Mouse (Mus musculus) liver, embryonic 13.5 days (tissue): ENCODE data around the gene Papln. TPM values are rescaled to one million over a fixed set of nuclear protein-coding genes. Genes with fewer than 3 reads are reported as not detected.

ENCODE experiments used
- ATAC-seq: fragments of 200-750 bp; cut with Nextera tagmentation; 2 replicates; pipeline ENCODE4 v1.8.0; 2017; ENCODE audit warnings: low read depth, mild to moderate bottlenecking, moderate number of reproducible peaks, moderate library complexity
- DNase-seq: peaks from one replicate; pipeline ENCODE4 v3.0.0; 2022
- H3K27ac ChIP-seq: fragments of 300-500 bp; sonication (generic); 2 replicates; pipeline ENCODE4 v1.5.1; 2015; ENCODE audit warnings: moderate library complexity, mild to moderate bottlenecking, inconsistent platforms
- H3K27me3 ChIP-seq: fragments of 300-500 bp; sonication (generic); 2 replicates; pipeline ENCODE4 v1.6.1; 2015; ENCODE audit warnings: mild to moderate bottlenecking, inconsistent platforms
- H3K36me3 ChIP-seq: fragments of 300-500 bp; sonication (generic); 2 replicates; pipeline ENCODE4 v1.6.1; 2015; ENCODE audit warnings: mild to moderate bottlenecking, inconsistent platforms
- H3K4me1 ChIP-seq: fragments of 300-500 bp; sonication (generic); replicated peaks from 2 replicates; pipeline ENCODE4 v1.6.1; 2015; ENCODE audit warnings: inconsistent platforms
- H3K4me2 ChIP-seq: fragments of 300-500 bp; sonication (generic); 2 replicates; pipeline ENCODE4 v1.6.1; 2015; ENCODE audit warnings: inconsistent platforms, mild to moderate bottlenecking, moderate library complexity
- H3K4me3 ChIP-seq: fragments of 300-500 bp; sonication (generic); replicated peaks from 2 replicates; pipeline ENCODE4 v1.5.1; 2015; ENCODE audit warnings: mild to moderate bottlenecking, inconsistent platforms
- H3K9ac ChIP-seq: fragments of 300-500 bp; sonication (generic); 2 replicates; pipeline ENCODE4 v1.6.1; 2015; ENCODE audit warnings: mild to moderate bottlenecking, inconsistent platforms
- H3K9me3 ChIP-seq: fragments of 300-500 bp; sonication (generic); replicated peaks from 2 replicates; pipeline ENCODE4 v1.6.1; 2016; ENCODE audit warnings: inconsistent platforms
- WGBS: fragments of 180-500 bp; shearing (Covaris S2); methylation state at CpG from one replicate; pipeline ENCODE4 v1.1.7; 2015; ENCODE audit not compliant: insufficient replicate concordance; 5-methylcytosine and 5-hydroxymethylcytosine counted together
- polyA plus RNA-seq: library from polyadenylated mRNA; unstranded; fragments of >200 nt; fragmentation: Nextera tagmentation; extraction: Ambion mirVana; gene quantifications from 2 replicates; pipeline ENCODE4 v1.2.1, GENCODE M21; 2015

Gene Papln
- 0.60 and 0.67 TPM in 2 replicates for polyA plus RNA-seq

GRCm38 (mm10) chr12:83763311-83764043 lies at the start of gene Papln:
TSS of gene Papln (plus strand) at chr12:83763634.
- no peaks in the 10 kb centered on the region for H3K9me3 ChIP-seq
- peak within 1 kb of the TSS; percentile 60 for H3K4me2 ChIP-seq
- H3K4me3 ChIP-seq, result peak within 1 kb of the TSS; percentile 45
- H3K9ac ChIP-seq, result peak within 1 kb of the TSS; percentile 33; the same call in 1 of the 2 replicates
- WGBS, result 8% methylated on average over 28 of the region's 31 CpGs
- ATAC-seq (peak; percentile 37; the same call in 1 of the 2 replicates), DNase-seq (no peak)
- H3K36me3 ChIP-seq, result no peaks in the 10 kb centered on the region
- H3K4me1 ChIP-seq, result peaks cover 24% of the 10 kb centered on the region
- no peak within 1 kb of the TSS for H3K27ac ChIP-seq
- H3K27me3 ChIP-seq, result peaks cover 70% of the 10 kb centered on the region

- DNase-seq (no peak), ATAC-seq (no peak)
- H3K36me3 ChIP-seq, result peaks cover 70% of the 10 kb centered on the region
- H3K9ac ChIP-seq, result no peak overlapping the region
- H3K27me3 ChIP-seq, result no peaks in the 10 kb centered on the region
- 45% methylated on average over 2 of the region's 2 CpGs for WGBS
- no peak overlapping the region for H3K27ac ChIP-seq
- no peak overlapping the region for H3K4me2 ChIP-seq
- H3K4me1 ChIP-seq, result peaks cover 9% of the 10 kb centered on the region
- no peak overlapping the region for H3K4me3 ChIP-seq
- H3K9me3 ChIP-seq, result no peaks in the 10 kb centered on the region
These were observed 49.7 kb upstream of the Papln start for GRCm38 (mm10) chr12:83713749-83714148.

- ATAC-seq, result no peak
- DNase-seq, result no peak
- Histone ChIP-seq H3K4me1 (no peaks in the 10 kb centered on the region; the same call in 1 of the 2 replicates), H3K27me3 (no peaks in the 10 kb centered on the region), H3K27ac (no peak overlapping the region), H3K36me3 (peaks cover 84% of the 10 kb centered on the region), H3K4me3 (no peak overlapping the region), H3K9ac (no peak overlapping the region), H3K4me2 (no peak overlapping the region), H3K9me3 (no peaks in the 10 kb centered on the region)
- WGBS, result 85% methylated on average over 15 of the region's 15 CpGs
These were observed 46.8 kb upstream of the Papln start for GRCm38 (mm10) chr12:83716416-83717184.

GRCm38 (mm10) chr12:83719431-83719830 lies 44.0 kb upstream of the Papln start:
- Histone ChIP-seq H3K4me1 (no peaks in the 10 kb centered on the region; the same call in 1 of the 2 replicates), H3K27ac (no peak overlapping the region), H3K4me3 (no peak overlapping the region), H3K9ac (no peak overlapping the region), H3K36me3 (peaks cover 81% of the 10 kb centered on the region), H3K4me2 (no peak overlapping the region), H3K9me3 (no peaks in the 10 kb centered on the region), H3K27me3 (no peaks in the 10 kb centered on the region)
- no peak for ATAC-seq
- 92% methylated on average over 1 of the region's 1 CpGs for WGBS
- no peak for DNase-seq

- no peaks in the 10 kb centered on the region for H3K9me3 ChIP-seq
- no peak overlapping the region for H3K27ac ChIP-seq
- H3K4me2 ChIP-seq, result no peak overlapping the region
- H3K4me1 ChIP-seq, result no peaks in the 10 kb centered on the region; the same call in 1 of the 2 replicates
- H3K4me3 ChIP-seq, result no peak overlapping the region
- H3K27me3 ChIP-seq, result no peaks in the 10 kb centered on the region
- no peak overlapping the region for H3K9ac ChIP-seq
- ATAC-seq (no peak), DNase-seq (no peak)
- 72% methylated on average over 6 of the region's 6 CpGs for WGBS
- peaks cover 81% of the 10 kb centered on the region for H3K36me3 ChIP-seq
These were observed 42.2 kb upstream of the Papln start for GRCm38 (mm10) chr12:83721281-83721680.

GRCm38 (mm10) chr12:83723037-83723436 lies 40.4 kb upstream of the Papln start:
- WGBS, result 86% methylated on average over 3 of the region's 3 CpGs
- no peaks in the 10 kb centered on the region for H3K9me3 ChIP-seq
- no peaks in the 10 kb centered on the region; the same call in 1 of the 2 replicates for H3K4me1 ChIP-seq
- peaks cover 79% of the 10 kb centered on the region for H3K36me3 ChIP-seq
- DNase-seq (no peak), ATAC-seq (no peak)
- no peak overlapping the region for H3K4me3 ChIP-seq
- no peak overlapping the region for H3K27ac ChIP-seq
- H3K4me2 ChIP-seq, result no peak overlapping the region
- H3K27me3 ChIP-seq, result no peaks in the 10 kb centered on the region
- H3K9ac ChIP-seq, result no peak overlapping the region

GRCm38 (mm10) chr12:83726510-83727308 lies 36.7 kb upstream of the Papln start:
- H3K9ac ChIP-seq, result no peak overlapping the region
- no peak for ATAC-seq
- WGBS, result 84% methylated on average over 12 of the region's 12 CpGs
- H3K4me3 ChIP-seq, result no peak overlapping the region
- H3K4me2 ChIP-seq, result no peak overlapping the region
- H3K27me3 ChIP-seq, result no peaks in the 10 kb centered on the region
- peaks cover 89% of the 10 kb centered on the region for H3K36me3 ChIP-seq
- H3K27ac ChIP-seq, result no peak overlapping the region
- no peaks in the 10 kb centered on the region for H3K4me1 ChIP-seq
- no peak for DNase-seq
- no peaks in the 10 kb centered on the region for H3K9me3 ChIP-seq

GRCm38 (mm10) chr12:83732225-83732624 lies 31.2 kb upstream of the Papln start:
- H3K27ac ChIP-seq, result no peak overlapping the region
- DNase-seq (no peak), ATAC-seq (no peak)
- no peak overlapping the region for H3K4me3 ChIP-seq
- H3K27me3 ChIP-seq, result no peaks in the 10 kb centered on the region
- no peaks in the 10 kb centered on the region for H3K4me1 ChIP-seq
- 85% methylated on average over 5 of the region's 5 CpGs for whole genome bisulfite sequencing
- H3K36me3 ChIP-seq, result peaks cover 81% of the 10 kb centered on the region
- H3K9ac ChIP-seq, result no peak overlapping the region
- H3K4me2 ChIP-seq, result no peak overlapping the region
- H3K9me3 ChIP-seq, result no peaks in the 10 kb centered on the region

GRCm38 (mm10) chr12:83734047-83734446 lies 29.4 kb upstream of the Papln start:
- no peaks in the 10 kb centered on the region for H3K4me1 ChIP-seq
- H3K9ac ChIP-seq, result no peak overlapping the region
- H3K9me3 ChIP-seq, result no peaks in the 10 kb centered on the region
- no peak overlapping the region for H3K4me3 ChIP-seq
- DNase-seq (no peak), ATAC-seq (no peak)
- no peak overlapping the region for H3K27ac ChIP-seq
- no peaks in the 10 kb centered on the region for H3K27me3 ChIP-seq
- WGBS, result 89% methylated on average over 10 of the region's 10 CpGs
- H3K36me3 ChIP-seq, result peaks cover 63% of the 10 kb centered on the region
- H3K4me2 ChIP-seq, result no peak overlapping the region

- 67% methylated on average over 8 of the region's 8 CpGs for WGBS
- Histone ChIP-seq H3K27ac (no peak overlapping the region), H3K9me3 (no peaks in the 10 kb centered on the region), H3K4me1 (no peaks in the 10 kb centered on the region), H3K9ac (no peak overlapping the region), H3K27me3 (no peaks in the 10 kb centered on the region), H3K36me3 (peaks cover 42% of the 10 kb centered on the region), H3K4me2 (no peak overlapping the region), H3K4me3 (no peak overlapping the region)
- DNase-seq (no peak), ATAC-seq (no peak)
These were observed 27.2 kb upstream of the Papln start for GRCm38 (mm10) chr12:83736236-83736635.

- no peaks in the 10 kb centered on the region for H3K9me3 ChIP-seq
- peaks cover 20% of the 10 kb centered on the region for H3K36me3 ChIP-seq
- DNase-seq (no peak), ATAC-seq (no peak)
- 58% methylated on average over 1 of the region's 1 CpGs for WGBS
- no peak overlapping the region for H3K9ac ChIP-seq
- no peaks in the 10 kb centered on the region for H3K4me1 ChIP-seq
- H3K4me2 ChIP-seq, result no peak overlapping the region
- H3K27ac ChIP-seq, result no peak overlapping the region
- H3K4me3 ChIP-seq, result no peak overlapping the region
- no peaks in the 10 kb centered on the region for H3K27me3 ChIP-seq
These were observed 24.8 kb upstream of the Papln start for GRCm38 (mm10) chr12:83738651-83739050.
